Mouse (Mus musculus) T-cell, adult 2 months (primary cell): Measurements from ENCODE around the gene Dock11.

Source experiments
- DNase-seq: peaks from one replicate; pipeline ENCODE4 v3.0.0; 2022; ENCODE audit warnings: low spot score

Dock11 gene

DNA sequence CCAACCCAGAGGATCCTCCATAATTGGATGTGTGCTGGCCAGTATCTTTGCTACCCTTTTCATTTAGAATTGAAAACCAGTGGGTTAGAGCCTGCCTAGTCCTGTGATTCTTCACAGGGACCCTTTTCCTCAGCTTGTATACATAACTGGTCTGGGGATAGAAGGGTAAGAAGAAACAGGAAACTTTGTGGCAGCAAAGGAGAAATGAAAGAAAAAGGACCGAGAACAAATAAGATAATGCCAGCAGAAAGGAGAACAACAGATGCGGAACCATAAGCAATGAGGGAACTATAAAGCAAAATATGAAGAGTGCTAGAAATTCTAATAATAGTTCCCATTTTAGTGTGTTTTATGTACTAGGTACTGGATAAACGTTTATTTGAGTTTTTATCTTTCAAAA, 212.7 kb downstream of the Dock11 start:
- DNase-seq = no peak

- DNase-seq = no peak
These were observed 220.0 kb downstream of the Dock11 start for GRCm38 (mm10) chrX:36108601-36109000.

DNA sequence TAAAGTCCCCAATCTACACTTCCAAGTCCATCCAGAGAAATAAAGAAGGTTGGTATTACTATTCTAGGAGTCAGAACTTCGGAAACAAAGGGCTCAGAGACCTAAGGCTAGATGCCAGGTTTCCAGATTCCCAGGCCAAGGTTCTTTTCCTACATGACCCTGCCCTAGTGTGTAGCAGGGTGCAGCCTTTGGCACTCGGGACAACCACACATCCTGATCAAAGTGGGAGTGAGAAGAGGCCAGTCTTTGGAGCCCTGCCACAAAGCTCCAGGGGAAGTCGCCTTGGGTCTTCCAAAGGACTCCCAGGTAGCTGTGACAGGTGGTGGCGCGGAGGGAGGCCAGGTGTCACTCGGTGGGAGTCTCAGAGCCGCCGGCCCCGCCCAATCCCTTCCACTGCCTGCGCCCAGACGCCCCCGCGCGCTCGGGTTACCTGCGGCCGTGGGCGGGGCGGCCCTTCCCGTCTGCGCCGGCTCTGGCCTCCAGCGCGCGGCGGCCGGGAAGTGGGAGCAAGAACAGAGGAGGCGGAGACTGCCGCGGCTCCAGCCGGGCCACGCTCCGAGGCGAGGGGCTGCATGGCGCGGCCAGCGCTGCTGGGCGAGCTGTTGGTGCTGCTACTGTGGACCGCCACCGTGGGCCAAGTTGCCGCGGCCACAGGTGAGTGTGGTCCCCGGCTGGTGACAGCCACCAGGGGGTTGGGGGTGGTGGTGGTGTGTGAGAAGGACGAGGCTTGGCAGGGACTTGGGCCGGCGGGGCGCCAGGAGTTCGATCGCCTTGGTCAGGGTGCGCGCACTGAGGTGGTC, 223.2 kb downstream of the Dock11 start, which contains the start of gene Il13ra1:
Gene Il13ra1, plus strand, starts transcription at position 489 of the 800 bp plus-strand sequence.
- DNase-seq = no peak

DNA sequence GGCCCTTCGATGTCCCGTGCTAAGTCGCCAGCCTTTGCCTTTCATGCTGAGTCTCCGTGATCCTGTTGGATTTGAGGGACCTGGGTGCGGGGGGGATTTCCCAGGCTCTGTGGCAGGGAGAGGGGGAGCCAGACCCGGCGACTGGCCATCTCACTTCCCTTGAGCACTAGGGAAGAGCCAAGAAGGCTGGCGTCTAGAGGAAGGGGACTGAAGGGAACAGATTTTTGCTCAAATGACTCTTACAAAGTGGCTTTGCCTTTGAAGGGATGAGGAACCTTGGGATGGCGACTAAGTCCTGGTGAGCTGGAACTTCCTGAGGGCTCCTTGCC, 223.8 kb downstream of the Dock11 start:
- DNase-seq = no peak

GRCm38 (mm10) chrX:36115171-36115570, 226.5 kb downstream of the Dock11 start:
- DNase-seq = no peak
